Mouse (Mus musculus): ENCODE results near the gene Nudt14. TPM values are rescaled to one million over a fixed set of nuclear protein-coding genes. Genes with fewer than 3 reads are reported as not detected.

Gene Nudt14
- polyA plus RNA-seq, 1 experiment from 2014 or later, result 30.6 TPM

GRCm38 (mm10) chr12:112977156-112977555 is 35.2 kb upstream of the Nudt14 start:
- DNase-seq (no peak), ATAC-seq (no peak)
- Histone ChIP-seq H3K4me1 (ENCODE audit: insufficient read depth) (peaks cover 7% of the 10 kb centered on the region), H3K4me2 (ENCODE audit: low read depth, low read length) (peak overlapping the region; percentile 91), H3K4me3 (ENCODE audit: low read depth, low read length) (peak overlapping the region; percentile 79), H3K9ac (replicated peaks) (peak overlapping the region; percentile 80), H3K9me3 (ENCODE audit: low read length) (no peaks in the 10 kb centered on the region), H3K27ac (ENCODE audit: low read depth) (peak overlapping the region; percentile 78; the same call in 1 of the 2 replicates), H3K36me3 (replicated peaks; ENCODE audit: insufficient read depth, low read length) (peaks cover 58% of the 10 kb centered on the region), H3K27me3 (ENCODE audit: insufficient read depth, low read length) (no peaks in the 10 kb centered on the region)
- TF ChIP-seq EP300 (IDR thresholded peaks at IDR 0.05; ENCODE audit: low read depth) (no peak), CTCF (IDR thresholded peaks at IDR 0.05; ENCODE audit: low read depth) (no peak)
- 57% methylated on average over 12 of the region's 12 CpGs for WGBS (ENCODE audit: insufficient replicate concordance)

GRCm38 (mm10) chr12:112976371-112977073 is 34.6 kb upstream of the Nudt14 start, which contains the start of gene Btbd6:
Gene Btbd6 (plus strand): TSS chr12:112976482.
- peak; percentile 88 for DNase-seq
- H3K27me3 ChIP-seq (ENCODE audit: insufficient read depth, low read length), result no peaks in the 10 kb centered on the region
- peak within 1 kb of the TSS; percentile 91 for H3K4me2 ChIP-seq (ENCODE audit: low read depth, low read length)
- ATAC-seq, result peak; percentile 95
- under 1% methylated on average over 68 of the region's 80 CpGs for WGBS (ENCODE audit: insufficient replicate concordance)
- TF ChIP-seq CTCF (IDR thresholded peaks at IDR 0.05; ENCODE audit: low read depth), result peak; percentile 63
- no peak for TF ChIP-seq EP300 (IDR thresholded peaks at IDR 0.05; ENCODE audit: low read depth)
- no peaks in the 10 kb centered on the region for H3K9me3 ChIP-seq (ENCODE audit: low read length)
- peak within 1 kb of the TSS; percentile 80 for H3K9ac ChIP-seq (replicated peaks)
- peak within 1 kb of the TSS; percentile 78 for H3K27ac ChIP-seq (ENCODE audit: low read depth)
- peaks cover 7% of the 10 kb centered on the region for H3K4me1 ChIP-seq (ENCODE audit: insufficient read depth)
- peaks cover 58% of the 10 kb centered on the region for H3K36me3 ChIP-seq (replicated peaks; ENCODE audit: insufficient read depth, low read length)
- H3K4me3 ChIP-seq (ENCODE audit: low read depth, low read length), result peak within 1 kb of the TSS; percentile 79

GRCm38 (mm10) chr12:112974736-112975135 is 32.8 kb upstream of the Nudt14 start:
- ATAC-seq (no peak), DNase-seq (no peak)
- WGBS (ENCODE audit: insufficient replicate concordance), result 77% methylated on average over 9 of the region's 9 CpGs
- Histone ChIP-seq H3K27me3 (ENCODE audit: insufficient read depth, low read length) (no peaks in the 10 kb centered on the region), H3K9ac (replicated peaks) (no peak overlapping the region), H3K4me3 (ENCODE audit: low read depth, low read length) (no peak overlapping the region), H3K9me3 (ENCODE audit: low read length) (no peaks in the 10 kb centered on the region), H3K36me3 (replicated peaks; ENCODE audit: insufficient read depth, low read length) (peaks cover 58% of the 10 kb centered on the region), H3K4me2 (ENCODE audit: low read depth, low read length) (no peak overlapping the region), H3K27ac (ENCODE audit: low read depth) (no peak overlapping the region), H3K4me1 (ENCODE audit: insufficient read depth) (peaks cover 7% of the 10 kb centered on the region)
- TF ChIP-seq CTCF (IDR thresholded peaks at IDR 0.05; ENCODE audit: low read depth), result no peak
- no peak for TF ChIP-seq EP300 (IDR thresholded peaks at IDR 0.05; ENCODE audit: low read depth)

- H3K4me3 ChIP-seq (ENCODE audit: low read depth, low read length), result no peak overlapping the region
- 83% methylated on average over 6 of the region's 6 CpGs for WGBS (ENCODE audit: insufficient replicate concordance)
- TF ChIP-seq EP300 (IDR thresholded peaks at IDR 0.05; ENCODE audit: low read depth) (no peak), CTCF (IDR thresholded peaks at IDR 0.05; ENCODE audit: low read depth) (no peak)
- peaks cover 87% of the 10 kb centered on the region for H3K36me3 ChIP-seq (replicated peaks; ENCODE audit: insufficient read depth, low read length)
- H3K4me1 ChIP-seq (ENCODE audit: insufficient read depth), result no peaks in the 10 kb centered on the region
- no peak for ATAC-seq
- no peak for DNase-seq
- H3K27ac ChIP-seq (ENCODE audit: low read depth), result no peak overlapping the region
- H3K27me3 ChIP-seq (ENCODE audit: insufficient read depth, low read length), result no peaks in the 10 kb centered on the region
- H3K9me3 ChIP-seq (ENCODE audit: low read length), result no peaks in the 10 kb centered on the region
- H3K4me2 ChIP-seq (ENCODE audit: low read depth, low read length), result no peak overlapping the region
- no peak overlapping the region for H3K9ac ChIP-seq (replicated peaks)
These were observed 27.7 kb upstream of the Nudt14 start for GRCm38 (mm10) chr12:112969616-112970015.

GRCm38 (mm10) chr12:112968943-112969342 is 27.0 kb upstream of the Nudt14 start:
- no peaks in the 10 kb centered on the region for H3K27me3 ChIP-seq (ENCODE audit: insufficient read depth, low read length)
- no peak overlapping the region for H3K4me2 ChIP-seq (ENCODE audit: low read depth, low read length)
- ATAC-seq (no peak), DNase-seq (no peak)
- no peak overlapping the region for H3K4me3 ChIP-seq (ENCODE audit: low read depth, low read length)
- no peak overlapping the region for H3K9ac ChIP-seq (replicated peaks)
- H3K4me1 ChIP-seq (ENCODE audit: insufficient read depth), result no peaks in the 10 kb centered on the region
- no peaks in the 10 kb centered on the region for H3K9me3 ChIP-seq (ENCODE audit: low read length)
- H3K27ac ChIP-seq (ENCODE audit: low read depth), result no peak overlapping the region
- TF ChIP-seq CTCF (IDR thresholded peaks at IDR 0.05; ENCODE audit: low read depth), result no peak
- TF ChIP-seq EP300 (IDR thresholded peaks at IDR 0.05; ENCODE audit: low read depth), result no peak
- WGBS (ENCODE audit: insufficient replicate concordance), result 84% methylated on average over 8 of the region's 8 CpGs
- H3K36me3 ChIP-seq (replicated peaks; ENCODE audit: insufficient read depth, low read length), result peaks cover 92% of the 10 kb centered on the region

- WGBS (ENCODE audit: insufficient replicate concordance), result 93% methylated on average over 13 of the region's 13 CpGs
- H3K4me1 ChIP-seq (ENCODE audit: insufficient read depth), result no peaks in the 10 kb centered on the region
- peaks cover 94% of the 10 kb centered on the region for H3K36me3 ChIP-seq (replicated peaks; ENCODE audit: insufficient read depth, low read length)
- no peak for ATAC-seq
- H3K27ac ChIP-seq (ENCODE audit: low read depth), result no peak overlapping the region
- DNase-seq, result no peak
- H3K4me2 ChIP-seq (ENCODE audit: low read depth, low read length), result no peak overlapping the region
- H3K27me3 ChIP-seq (ENCODE audit: insufficient read depth, low read length), result no peaks in the 10 kb centered on the region
- TF ChIP-seq EP300 (IDR thresholded peaks at IDR 0.05; ENCODE audit: low read depth), result no peak
- TF ChIP-seq CTCF (IDR thresholded peaks at IDR 0.05; ENCODE audit: low read depth), result no peak
- H3K4me3 ChIP-seq (ENCODE audit: low read depth, low read length), result no peak overlapping the region
- no peak overlapping the region for H3K9ac ChIP-seq (replicated peaks)
- no peaks in the 10 kb centered on the region for H3K9me3 ChIP-seq (ENCODE audit: low read length)
These were observed 23.9 kb upstream of the Nudt14 start for GRCm38 (mm10) chr12:112965783-112966182.
